Mouse (Mus musculus) heart, adult 9 months (tissue): Measurements from ENCODE around the gene Map3k3.

Source experiments
- DNase-seq, 2 experiments: peaks; one replicate each; pipeline ENCODE4 v3.0.0; 2022; ENCODE audit warnings: low spot score in 2 of 2

Gene Map3k3

DNA sequence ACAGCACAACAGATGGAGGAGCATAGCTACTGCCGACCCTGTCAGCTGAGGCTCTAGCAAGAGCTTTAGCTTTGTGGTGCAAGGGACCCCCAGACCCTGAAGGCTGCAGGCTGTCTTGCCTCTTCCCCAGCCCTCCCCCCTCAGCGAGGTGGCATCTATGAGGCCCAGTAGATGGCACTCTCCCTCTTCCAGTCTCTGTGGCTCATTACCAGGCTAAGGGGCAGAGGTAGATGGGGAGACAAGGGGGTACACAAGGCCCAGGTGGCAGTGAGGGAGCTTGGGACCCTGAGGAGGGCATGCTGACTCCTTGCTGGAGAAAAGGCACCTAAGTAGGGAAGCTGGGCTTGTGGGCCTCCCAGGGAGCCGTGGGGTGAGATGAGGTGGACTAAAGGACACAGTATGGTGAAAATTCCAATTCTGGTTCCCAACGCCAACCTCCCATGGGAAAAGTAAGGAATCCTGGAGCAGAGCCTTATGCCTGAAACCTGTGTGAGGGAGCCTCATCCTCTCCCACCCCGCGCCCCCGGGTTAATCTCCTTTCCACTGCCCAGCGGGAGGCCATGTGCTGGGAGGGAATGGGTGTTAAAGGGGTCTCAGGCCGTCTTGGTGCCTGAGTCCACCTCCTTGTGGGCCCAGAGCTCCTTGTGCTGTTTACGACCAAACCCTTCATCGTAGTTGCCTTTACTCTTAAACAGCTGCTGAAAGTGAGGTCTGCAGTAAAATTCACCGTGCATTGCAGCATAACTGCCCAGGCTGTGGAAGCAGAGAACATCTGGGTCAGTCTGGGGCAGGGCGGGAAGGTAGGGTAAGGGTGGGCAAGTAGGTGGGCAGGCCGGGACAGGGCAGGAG, 73.9 kb downstream of the Map3k3 start:
- no peak for DNase-seq

DNA sequence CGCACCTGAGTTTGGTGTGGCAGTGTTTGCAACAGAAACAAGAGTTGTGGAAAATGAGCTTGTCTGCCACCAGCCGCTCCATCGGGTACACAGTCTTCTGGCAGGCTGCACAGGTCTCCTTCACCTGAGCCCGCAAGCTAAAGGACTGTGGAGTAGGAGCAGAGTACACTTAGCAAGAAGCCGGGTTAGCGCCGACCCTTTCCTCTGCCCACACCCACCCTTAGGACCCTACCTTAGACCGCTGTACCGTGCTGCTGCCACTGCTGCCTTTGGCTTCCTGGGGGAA, 74.5 kb downstream of the Map3k3 start:
- no peak for DNase-seq

DNA sequence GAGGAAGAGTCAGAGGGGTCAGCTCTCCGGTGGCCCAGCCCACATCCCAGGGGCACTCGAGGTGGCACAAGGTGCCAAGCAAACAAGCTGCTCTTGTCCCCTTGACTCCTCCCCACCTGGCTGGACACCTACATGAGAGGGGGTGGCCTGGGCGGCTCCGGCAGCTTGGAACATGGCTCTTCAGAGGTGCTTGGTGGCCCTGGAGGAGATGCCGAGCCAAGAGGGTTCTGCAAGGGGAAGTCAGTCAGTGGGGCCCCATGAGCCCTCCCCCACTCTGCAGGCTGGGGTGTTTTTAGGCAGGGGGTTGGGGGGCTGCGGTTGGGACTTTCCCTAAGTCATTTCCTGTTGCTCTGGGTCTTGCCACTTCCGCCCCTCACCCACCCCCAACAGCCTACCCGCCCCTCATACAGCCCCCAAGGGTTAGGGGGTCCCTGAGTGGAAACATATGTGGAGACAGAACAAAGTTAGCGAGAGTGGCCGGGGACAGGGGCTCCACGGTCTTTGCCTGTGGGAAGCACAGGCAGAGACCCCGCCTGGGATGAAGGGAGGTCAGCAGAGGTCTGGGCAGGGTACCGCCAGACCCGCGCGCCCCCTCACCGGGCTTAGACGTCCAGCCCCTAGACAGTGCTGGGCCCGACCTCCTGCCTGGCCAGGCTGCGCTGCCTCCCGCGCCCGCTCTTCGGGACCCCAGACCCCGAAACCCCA, 75.0 kb downstream of the Map3k3 start:
- DNase-seq, result peak in 1 of 2 experiments; percentile 60

GRCm38 (mm10) chr11:106159921-106160840, 75.8 kb downstream of the Map3k3 start:
- DNase-seq, result peak; percentile 73

DNA sequence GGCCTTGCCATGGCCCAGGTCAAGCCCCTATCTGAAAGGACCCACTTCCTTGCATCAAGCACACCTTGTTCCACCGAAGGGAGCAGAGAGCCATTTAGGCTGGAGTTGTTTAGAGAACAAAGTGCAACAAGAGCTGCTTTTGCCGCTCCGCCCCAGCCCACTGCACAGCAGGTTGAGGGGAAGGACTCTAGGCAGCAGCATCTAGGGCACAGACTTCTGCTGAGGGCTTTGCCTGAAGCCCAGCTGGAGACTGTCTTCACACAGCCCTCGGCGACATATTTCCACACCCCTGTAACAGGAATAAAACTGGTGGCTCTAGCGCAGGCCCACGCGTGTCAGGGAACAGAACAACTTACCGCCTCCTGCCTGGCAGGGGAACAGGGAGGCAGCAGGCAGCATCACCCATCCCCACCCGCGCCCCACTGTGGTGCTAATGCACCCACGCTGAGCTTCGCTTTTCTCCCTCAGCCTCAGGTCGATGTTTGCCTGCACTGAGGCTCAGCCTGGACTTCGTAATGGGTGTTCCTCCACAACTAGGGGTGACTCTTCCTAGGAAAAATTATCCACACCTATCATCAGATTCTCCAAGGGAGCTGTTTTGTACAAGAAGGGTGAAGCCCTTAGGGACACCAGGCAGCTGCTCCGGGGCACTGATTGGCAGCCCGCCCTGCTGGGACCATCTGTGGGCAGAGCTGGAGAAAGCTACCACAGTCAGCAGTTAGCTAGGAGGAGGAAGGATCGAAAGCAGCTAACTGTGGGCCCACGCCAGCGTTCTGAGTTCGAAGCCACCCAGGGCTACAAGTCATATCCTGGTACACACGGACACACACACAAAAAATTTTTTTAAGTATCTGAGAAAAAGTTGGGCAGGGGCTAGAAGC, 76.7 kb downstream of the Map3k3 start, which contains the start of the genes Gm10840 and Limd2:
TSS of gene Gm10840 (plus strand) at position 10 of the 881 bp plus-strand sequence.
TSS of gene Limd2 (minus strand) at position 20 of the 881 bp plus-strand sequence.
- DNase-seq, result no peak

DNA sequence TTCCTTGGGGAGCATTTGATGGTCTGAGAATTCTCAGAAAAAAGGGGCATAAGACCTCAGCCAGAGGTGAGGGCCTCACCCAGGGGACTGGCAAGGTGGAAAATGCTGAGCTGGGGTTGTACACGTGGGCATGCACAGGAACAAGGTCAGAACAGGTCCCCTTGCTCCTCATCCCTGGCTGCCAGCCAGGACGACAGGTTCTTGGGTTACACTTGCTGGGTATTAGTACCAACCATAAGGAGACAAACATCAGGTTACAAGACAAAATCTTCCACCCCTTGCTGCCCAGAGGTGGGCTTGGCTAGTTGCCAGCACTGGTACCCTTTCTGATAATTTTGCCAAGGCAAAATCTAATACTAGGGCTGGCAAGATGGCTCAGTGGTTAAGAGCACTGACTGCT, 77.8 kb downstream of the Map3k3 start:
- DNase-seq, result no peak

DNA sequence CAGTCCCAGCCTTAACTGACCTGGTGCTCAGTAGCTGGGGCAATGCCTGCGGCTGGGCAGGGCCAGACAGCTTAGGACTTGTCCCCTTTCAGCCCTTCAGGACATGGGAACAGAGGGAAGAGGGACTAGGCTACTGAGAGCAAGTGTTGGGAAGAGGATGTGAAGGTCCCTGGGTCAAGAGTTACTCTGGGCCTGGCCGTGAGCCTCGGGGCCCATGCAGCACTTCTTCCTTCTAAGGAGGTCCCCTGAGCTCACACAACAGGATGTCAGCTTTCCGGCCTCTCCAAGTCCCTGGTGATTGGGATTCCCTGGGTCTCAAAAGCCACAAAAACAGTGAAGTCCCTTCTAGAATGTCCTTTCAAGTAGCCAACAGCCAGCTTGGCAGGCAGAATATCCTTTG, 79.1 kb downstream of the Map3k3 start:
- DNase-seq, result peak; percentile 50 to 74

GRCm38 (mm10) chr11:106164601-106165180, 80.3 kb downstream of the Map3k3 start:
- DNase-seq, result no peak

DNA sequence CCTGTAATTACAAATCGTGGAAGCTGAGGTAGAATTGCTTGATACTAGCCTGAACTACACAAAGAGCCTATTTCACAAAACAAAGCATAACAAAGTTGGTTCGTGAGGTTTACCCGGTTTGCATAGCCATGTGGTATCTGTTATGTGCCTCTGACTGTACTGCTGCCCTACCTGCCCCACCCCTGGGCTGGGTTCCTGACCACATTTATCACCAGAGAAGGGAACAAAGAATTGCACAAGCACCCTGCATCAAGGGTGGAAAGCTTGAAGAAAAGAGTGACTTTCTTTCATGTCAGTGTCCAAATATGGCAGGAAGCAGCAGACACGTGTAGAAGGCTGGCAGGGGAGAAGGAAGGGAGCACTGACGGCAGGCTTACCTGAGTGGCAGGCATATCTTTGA, 83.0 kb downstream of the Map3k3 start:
- no peak for DNase-seq

- DNase-seq, result no peak
Measured at GRCm38 (mm10) chr11:106170807-106171206, 86.4 kb downstream of the Map3k3 start.

- no peak for DNase-seq
Measured at GRCm38 (mm10) chr11:106173228-106173627, 88.8 kb downstream of the Map3k3 start.

DNA sequence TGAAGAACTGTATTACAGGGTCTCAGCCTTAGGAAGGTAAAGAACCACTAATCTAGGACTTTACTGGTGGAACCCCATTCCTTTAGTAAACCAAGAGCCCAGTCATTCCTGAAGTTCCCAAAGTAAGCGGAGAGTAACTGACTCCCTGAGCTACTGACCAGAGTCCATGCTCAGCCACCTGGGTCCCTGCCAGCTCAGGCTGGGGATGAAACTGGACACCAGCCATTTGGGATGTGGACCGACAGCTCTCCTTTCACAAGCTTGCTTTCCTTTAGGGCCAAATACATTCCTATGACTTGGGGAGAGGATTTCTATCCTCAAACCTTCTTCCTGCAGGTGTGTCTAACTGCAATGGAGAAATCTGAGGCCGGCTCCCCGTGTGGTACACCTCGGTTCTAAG, 90.0 kb downstream of the Map3k3 start:
- no peak for DNase-seq

GRCm38 (mm10) chr11:106175081-106175480, 90.7 kb downstream of the Map3k3 start:
- DNase-seq, result no peak

- no peak for DNase-seq
Measured at GRCm38 (mm10) chr11:106176372-106176771, 92.0 kb downstream of the Map3k3 start.

GRCm38 (mm10) chr11:106178036-106178782, 93.8 kb downstream of the Map3k3 start:
- no peak for DNase-seq

DNA sequence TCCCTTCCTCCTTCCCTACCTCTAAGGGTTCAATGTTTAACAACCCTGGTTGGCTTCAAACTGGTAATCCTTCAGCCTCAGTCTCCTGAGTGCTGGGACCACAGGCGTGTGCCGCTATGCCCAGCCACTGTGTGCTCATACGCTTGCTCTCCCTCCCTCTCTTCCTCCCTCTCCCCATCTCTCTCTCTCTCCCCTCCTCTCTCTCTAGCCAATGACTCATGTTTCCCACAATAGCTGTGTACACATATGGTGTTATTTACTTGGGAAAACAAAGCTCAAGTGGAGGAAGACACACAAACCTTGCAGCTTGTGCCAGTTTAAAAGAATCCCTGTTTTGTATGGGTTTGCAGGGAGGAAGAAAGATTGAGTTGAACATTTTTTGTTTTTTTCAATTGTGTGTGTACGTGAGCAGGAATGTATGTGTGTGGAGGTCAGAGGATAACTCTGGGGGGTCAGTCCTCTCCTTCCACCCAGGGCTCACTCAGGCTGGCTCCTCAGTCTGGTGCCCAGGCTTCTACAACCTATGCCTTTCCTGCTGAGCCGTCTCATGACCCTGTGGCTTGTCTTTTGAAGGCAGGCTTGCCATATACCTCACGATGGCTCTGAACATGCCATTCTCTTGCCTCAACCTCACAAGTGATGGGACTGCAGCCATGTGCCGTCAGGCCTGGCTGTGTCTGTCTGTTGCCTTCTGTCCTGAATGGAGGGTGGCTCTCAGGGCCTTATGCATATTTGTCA, 95.5 kb downstream of the Map3k3 start:
- DNase-seq, result no peak

DNA sequence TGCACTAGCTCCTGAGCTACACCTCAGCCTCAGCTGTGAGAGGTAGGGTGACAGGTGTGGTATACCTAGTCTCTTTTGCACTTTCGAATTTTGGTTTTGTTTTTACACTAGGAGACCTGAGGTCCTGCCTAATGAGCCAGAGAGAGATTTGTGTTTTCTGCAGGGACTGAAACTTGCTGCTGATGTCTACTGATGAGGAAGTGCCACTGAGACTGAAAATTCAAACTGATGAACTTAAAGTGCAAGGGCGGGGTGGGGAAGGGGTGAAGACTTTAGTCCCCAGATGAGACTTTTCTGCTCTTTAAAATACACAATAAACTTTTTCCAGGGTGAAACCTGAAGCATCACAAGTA, 96.0 kb downstream of the Map3k3 start:
- no peak for DNase-seq

GRCm38 (mm10) chr11:106187326-106187725, 102.9 kb downstream of the Map3k3 start:
- DNase-seq, result no peak

- DNase-seq, result no peak
Measured at GRCm38 (mm10) chr11:106191716-106192115, 107.3 kb downstream of the Map3k3 start.
